Mouse (Mus musculus): Measurements from ENCODE around the gene Ednra.

DNA sequence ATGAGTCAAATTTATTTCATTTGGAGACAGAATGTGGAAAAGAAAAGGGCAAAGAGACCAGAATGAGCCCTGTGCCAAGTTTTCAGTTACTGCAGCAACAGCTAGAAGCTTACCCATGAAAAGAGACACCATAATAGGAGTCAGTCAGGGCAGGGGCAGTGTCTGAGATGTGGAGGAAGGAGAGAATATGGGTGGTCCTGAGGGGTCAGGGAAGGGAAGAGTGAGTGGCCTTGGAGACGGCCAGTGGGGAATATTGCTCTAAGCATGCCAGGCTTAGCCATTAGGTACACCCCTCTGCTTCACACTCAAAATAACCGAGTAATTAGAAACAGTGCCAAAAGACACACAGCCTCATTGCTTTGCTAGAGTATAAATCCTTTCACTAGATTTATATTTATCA is 9.5 kb upstream of the Ednra start:
- TF ChIP-seq CTCF (conservative IDR thresholded peaks at IDR 0.05; ENCODE audit: low read length) = no peak
- no peak for TF ChIP-seq NANOG (IDR thresholded peaks at IDR 0.05; ENCODE audit: borderline replicate concordance, low read length)
- no peak for TF ChIP-seq POU5F1 (IDR thresholded peaks at IDR 0.05; ENCODE audit: borderline replicate concordance, low read length)

All from E14TG2a.4 (cell line).